Mouse (Mus musculus) right cerebral cortex, postnatal 36 days (tissue): ENCODE data around the gene Herc4.

ENCODE experiments used
- DNase-seq, 2 experiments: peaks; one replicate each; pipeline ENCODE4 v3.0.0; 2022; ENCODE audit warnings: low spot score in 2 of 2, mixed read lengths in 1 of 2

Herc4 gene

GRCm38 (mm10) chr10:63352111-63352510 is 108.5 kb downstream of the Herc4 start:
- DNase-seq: peak; percentile 14 to 45

GRCm38 (mm10) chr10:63360502-63360901 is 116.9 kb downstream of the Herc4 start:
- no peak for DNase-seq

GRCm38 (mm10) chr10:63365918-63366455 is 122.4 kb downstream of the Herc4 start:
- no peak for DNase-seq

GRCm38 (mm10) chr10:63367386-63367785 is 123.8 kb downstream of the Herc4 start:
- no peak for DNase-seq
